In genomic region chr12:105002340-105003132, GRCm38 (mm10) we compare ENCODE assay signal across 11 mouse cellular contexts. TPM values are rescaled to one million over a fixed set of nuclear protein-coding genes. Genes with fewer than 3 reads are reported as not detected.
DNase-seq lines count a peak whose midpoint lies in the region; ATAC-seq lines count a peak whose summit lies in the region.
"Had no signal": no experiment of that assay in that cellular context is flagged by ENCODE, and none has a peak within 500 bp of the region (broad histone marks: within the 10 kb centered on the region; RNA-seq: fewer than 3 reads in every experiment).

No protein-coding gene starts in this region.

- no peak overlapping the region for H3K4me3 ChIP-seq in kidney, embryonic 14.5 days (ENCODE audit: low read length)
- no peak overlapping the region for H3K4me3 ChIP-seq in limb, embryonic 15.5 days

- H3K4me2 ChIP-seq in kidney, embryonic 14.5 days (replicated peaks; ENCODE audit: low read depth, low read length): no peak overlapping the region
- no peak overlapping the region for H3K4me2 ChIP-seq in limb, embryonic 15.5 days

- no peaks in the 10 kb centered on the region for H3K9me3 ChIP-seq in kidney, embryonic 14.5 days (ENCODE audit: control insufficient read depth, low read length)
- H3K9me3 ChIP-seq in limb, embryonic 15.5 days: no peaks in the 10 kb centered on the region

- peak; percentile 83 for ATAC-seq in kidney, embryonic 14.5 days (ENCODE audit: low FRiP score, low TSS enrichment)
- peak; percentile 69 for ATAC-seq in limb, embryonic 15.5 days (ENCODE audit: insufficient number of reproducible peaks, low FRiP score, low TSS enrichment, low read depth)

- H3K4me1 ChIP-seq in kidney, embryonic 14.5 days (ENCODE audit: control insufficient read depth, insufficient read depth, low read length): no peaks in the 10 kb centered on the region; the same call in 1 of the 2 replicates
- H3K4me1 ChIP-seq in limb, embryonic 15.5 days: peaks cover 27% of the 10 kb centered on the region

- no peaks in the 10 kb centered on the region for H3K36me3 ChIP-seq in kidney, embryonic 14.5 days (ENCODE audit: control insufficient read depth, insufficient read depth, low read length)
- H3K36me3 ChIP-seq in limb, embryonic 15.5 days: no peaks in the 10 kb centered on the region

- H3K27ac ChIP-seq in kidney, embryonic 14.5 days (ENCODE audit: low read depth, low read length): no peak overlapping the region
- peak overlapping the region; percentile 22; the same call in 1 of the 2 replicates for H3K27ac ChIP-seq in limb, embryonic 15.5 days

- H3K9ac ChIP-seq in kidney, embryonic 14.5 days (ENCODE audit: low read depth, low read length): no peak overlapping the region
- no peak overlapping the region for H3K9ac ChIP-seq in limb, embryonic 15.5 days

- no peaks in the 10 kb centered on the region for H3K27me3 ChIP-seq in kidney, embryonic 14.5 days (ENCODE audit: control insufficient read depth, insufficient read depth, low read length)
- no peaks in the 10 kb centered on the region for H3K27me3 ChIP-seq in limb, embryonic 15.5 days

- 68% methylated on average over 10 of the region's 10 CpGs for WGBS in kidney, embryonic 14.5 days
- WGBS in limb, embryonic 15.5 days: 69% methylated on average over 10 of the region's 10 CpGs

- no peak for DNase-seq in kidney, adult 11 months
- DNase-seq in 416B (ENCODE audit: low read depth) (peak; percentile 72), R1 (ENCODE audit: low read depth, low spot score) (peak; percentile 64), MN1 (ENCODE audit: low spot score) (no peak)
- no peak for DNase-seq in spleen, postnatal 36 days (ENCODE audit: low spot score in 2 of 2)
- no peak for DNase-seq in urinary bladder, postnatal 4 days (ENCODE audit: low spot score in 2 of 2)
- DNase-seq: cerebellum, postnatal 14 days; gastrocnemius, postnatal 14 days; lung, postnatal 4 days had no signal

RNA-seq across cellular contexts. Expression of gene Syne3, which starts 7.1 kb away (rescaled TPM):
- polyA plus RNA-seq in kidney, embryonic 14.5 days (2014; fragmentation: Nextera tagmentation; extraction: Ambion mirVana): 0.24 and 0.51 TPM in 2 replicates
- 3.3 and 4.0 TPM in 2 replicates for polyA plus RNA-seq in limb, embryonic 15.5 days (2015; fragmentation: Nextera tagmentation; extraction: Ambion mirVana)

RNA-seq across cellular contexts. Expression of gene Glrx5, which starts 30.0 kb away (rescaled TPM):
- 161 and 195 TPM in 2 replicates for polyA plus RNA-seq in kidney, embryonic 14.5 days (2014; fragmentation: Nextera tagmentation; extraction: Ambion mirVana)
- 129 and 134 TPM in 2 replicates for polyA plus RNA-seq in limb, embryonic 15.5 days (2015; fragmentation: Nextera tagmentation; extraction: Ambion mirVana)

Comparison
In these comparisons a context has a peak if more than half of its experiments do, and no peak if none do; other contexts are left out.
1. DNase-seq: peak in 416B (single experiment) and R1 (single experiment); none in kidney, adult 11 months (single experiment), spleen, postnatal 36 days (0 of 2), MN1 (single experiment) and urinary bladder, postnatal 4 days (0 of 2).